Mouse (Mus musculus) stomach, embryonic 14.5 days (tissue): Measurements from ENCODE around the gene Dscam. TPM values are rescaled to one million over a fixed set of nuclear protein-coding genes. Genes with fewer than 3 reads are reported as not detected.

Experiments used
- ATAC-seq: fragments of 200-750 bp; cut with Nextera tagmentation; 2 replicates; pipeline ENCODE4 v1.8.0; 2017; ENCODE audit warnings: low read depth, moderate TSS enrichment; ENCODE audit not compliant: insufficient number of reproducible peaks, insufficient read depth, low FRiP score
- H3K27ac ChIP-seq: fragments of 300-500 bp; sonication (generic); 2 replicates; pipeline ENCODE4 v1.5.1; 2014; ENCODE audit warnings: mild to moderate bottlenecking, low read length, moderate library complexity, mixed read lengths
- H3K27me3 ChIP-seq: fragments of 300-500 bp; sonication (generic); 2 replicates; pipeline ENCODE4 v1.6.1; 2014; ENCODE audit warnings: low read length, control low read depth, mixed read lengths; ENCODE audit not compliant: control insufficient read depth, insufficient read depth
- H3K36me3 ChIP-seq: fragments of 300-500 bp; sonication (generic); 2 replicates; pipeline ENCODE4 v1.6.1; 2014; ENCODE audit warnings: mild to moderate bottlenecking, control low read depth, low read length, moderate library complexity, mixed read lengths; ENCODE audit not compliant: control insufficient read depth, insufficient read depth
- H3K4me1 ChIP-seq: fragments of 300-500 bp; sonication (generic); 2 replicates; pipeline ENCODE4 v1.6.1; 2014; ENCODE audit warnings: low read length, control low read depth, mixed read lengths; ENCODE audit not compliant: control insufficient read depth, insufficient read depth
- H3K4me2 ChIP-seq: fragments of 300-500 bp; sonication (generic); replicated peaks from 2 replicates; pipeline ENCODE4 v1.6.1; 2014; ENCODE audit warnings: low read depth, low read length, control low read depth
- H3K4me3 ChIP-seq: fragments of 300-500 bp; sonication (generic); 2 replicates; pipeline ENCODE4 v1.5.1; 2014; ENCODE audit warnings: low read depth, low read length, control low read depth
- H3K9ac ChIP-seq: fragments of 300-500 bp; sonication (generic); replicated peaks from 2 replicates; pipeline ENCODE4 v1.6.1; 2014; ENCODE audit warnings: low read depth, mild to moderate bottlenecking, control low read depth, low read length, moderate library complexity, mixed read lengths
- H3K9me3 ChIP-seq: fragments of 300-500 bp; sonication (generic); 2 replicates; pipeline ENCODE4 v1.6.1; 2016; ENCODE audit warnings: low read depth, low read length, control low read depth; ENCODE audit not compliant: control insufficient read depth
- WGBS: fragments of 180-500 bp; shearing (Covaris S2); extraction: QIAGEN DNeasy Blood & Tissue Kit; methylation state at CpG from one replicate; pipeline ENCODE4 v1.1.7; 2014; 5-methylcytosine and 5-hydroxymethylcytosine counted together
- polyA plus RNA-seq: library from polyadenylated mRNA; unstranded; fragments of >200 nt; fragmentation: Nextera tagmentation; extraction: Ambion mirVana; gene quantifications from 2 replicates; pipeline ENCODE4 v1.2.1, GENCODE M21; 2014

The Dscam gene
- polyA plus RNA-seq, 1 experiment from 2014 or later, result 0.30 TPM

DNA sequence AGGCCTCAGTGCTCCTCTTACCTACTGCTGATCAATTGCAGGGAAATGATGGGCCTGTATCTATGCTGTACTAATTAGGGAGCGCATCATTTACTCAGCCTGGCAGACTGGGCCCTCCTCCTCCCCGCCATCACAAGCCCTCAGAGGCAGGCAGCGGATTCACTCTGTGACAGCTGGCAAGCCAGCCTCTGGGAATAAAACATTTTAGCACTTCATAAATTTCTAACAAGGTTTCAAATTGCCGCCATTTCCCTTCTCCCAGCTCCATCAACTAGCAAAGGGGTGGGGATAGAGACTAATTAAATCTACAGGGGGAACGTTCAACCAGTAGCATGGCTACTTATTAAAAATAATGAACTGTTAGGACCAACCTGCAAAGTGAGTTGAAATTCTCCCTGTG, 72.0 kb downstream of the Dscam start:
- Histone ChIP-seq H3K4me1 (no peaks in the 10 kb centered on the region), H3K36me3 (no peaks in the 10 kb centered on the region), H3K4me2 (no peak overlapping the region), H3K9me3 (no peaks in the 10 kb centered on the region), H3K9ac (no peak overlapping the region), H3K27ac (no peak overlapping the region), H3K4me3 (no peak overlapping the region), H3K27me3 (no peaks in the 10 kb centered on the region)
- no peak for ATAC-seq
- WGBS, result 72% methylated on average over 5 of the region's 5 CpGs

GRCm38 (mm10) chr16:97096709-97097108, 73.8 kb downstream of the Dscam start:
- ATAC-seq, result no peak

GRCm38 (mm10) chr16:97095496-97095895, 75.1 kb downstream of the Dscam start:
- Histone ChIP-seq H3K36me3 (no peaks in the 10 kb centered on the region), H3K27ac (no peak overlapping the region), H3K9ac (no peak overlapping the region), H3K4me1 (no peaks in the 10 kb centered on the region), H3K4me3 (no peak overlapping the region), H3K4me2 (no peak overlapping the region), H3K27me3 (no peaks in the 10 kb centered on the region), H3K9me3 (no peaks in the 10 kb centered on the region)
- ATAC-seq, result no peak
- WGBS, result 97% methylated on average over 1 of the region's 1 CpGs

More at GRCm38 (mm10) chr16:97096709-97097108, 73.8 kb downstream of the Dscam start:
- Histone ChIP-seq H3K4me2 (no peak overlapping the region), H3K27ac (no peak overlapping the region), H3K36me3 (no peaks in the 10 kb centered on the region), H3K27me3 (no peaks in the 10 kb centered on the region), H3K9ac (no peak overlapping the region), H3K9me3 (no peaks in the 10 kb centered on the region), H3K4me3 (no peak overlapping the region), H3K4me1 (no peaks in the 10 kb centered on the region)
- 79% methylated on average over 2 of the region's 2 CpGs for WGBS

DNA sequence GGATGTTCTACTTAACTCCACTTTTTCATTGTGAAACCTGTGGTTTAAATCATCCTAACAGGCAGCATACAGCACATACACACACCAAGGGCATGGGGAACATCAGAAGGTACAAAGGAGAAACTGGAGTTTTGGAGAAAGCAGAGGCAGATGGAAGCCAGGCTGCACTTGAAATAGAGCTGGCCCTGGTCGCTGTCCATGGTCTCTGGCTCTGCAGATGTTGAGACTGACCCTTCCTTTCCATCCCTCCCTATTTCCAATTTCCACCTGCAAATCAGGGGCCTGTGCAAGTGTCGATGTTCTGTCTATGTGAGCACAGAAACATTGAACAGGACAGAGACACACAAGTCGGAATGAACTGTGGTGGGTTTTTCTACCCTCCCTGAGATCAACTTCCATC, 81.2 kb downstream of the Dscam start:
- Histone ChIP-seq H3K4me3 (no peak overlapping the region), H3K4me2 (no peak overlapping the region), H3K36me3 (no peaks in the 10 kb centered on the region), H3K9ac (no peak overlapping the region), H3K9me3 (no peaks in the 10 kb centered on the region), H3K4me1 (no peaks in the 10 kb centered on the region), H3K27ac (no peak overlapping the region), H3K27me3 (no peaks in the 10 kb centered on the region)
- no peak for ATAC-seq
- 48% methylated on average over 3 of the region's 3 CpGs for WGBS

DNA sequence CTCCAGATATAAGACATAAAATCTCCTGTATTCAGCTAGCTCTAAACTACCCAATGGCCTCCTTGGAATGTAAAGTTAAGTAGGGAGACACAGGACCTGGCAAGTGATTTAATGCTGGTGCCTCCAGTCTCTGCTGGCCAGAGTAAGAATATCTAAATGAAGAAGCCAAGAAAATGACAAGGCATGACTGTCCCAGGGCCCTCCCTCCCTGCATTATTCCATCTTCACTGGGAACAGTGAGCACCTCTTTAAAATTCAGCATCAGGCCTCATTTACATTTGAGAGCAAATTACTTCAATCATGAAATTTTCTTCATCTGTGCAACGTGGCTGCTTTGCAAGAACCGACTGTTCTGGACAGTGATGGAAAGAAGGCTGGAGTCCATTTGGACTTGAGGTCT, 86.9 kb downstream of the Dscam start:
- Histone ChIP-seq H3K4me3 (no peak overlapping the region), H3K4me1 (no peaks in the 10 kb centered on the region), H3K9me3 (no peaks in the 10 kb centered on the region), H3K4me2 (no peak overlapping the region), H3K27ac (no peak overlapping the region), H3K9ac (no peak overlapping the region), H3K36me3 (no peaks in the 10 kb centered on the region), H3K27me3 (no peaks in the 10 kb centered on the region)
- ATAC-seq, result no peak
- 82% methylated on average over 2 of the region's 2 CpGs for WGBS

GRCm38 (mm10) chr16:97075920-97076572, 94.5 kb downstream of the Dscam start:
- Histone ChIP-seq H3K4me1 (no peaks in the 10 kb centered on the region), H3K27ac (no peak overlapping the region), H3K36me3 (no peaks in the 10 kb centered on the region), H3K9me3 (no peaks in the 10 kb centered on the region), H3K27me3 (no peaks in the 10 kb centered on the region), H3K9ac (no peak overlapping the region), H3K4me3 (no peak overlapping the region), H3K4me2 (no peak overlapping the region)
- no peak for ATAC-seq
- WGBS, result 80% methylated on average over 4 of the region's 4 CpGs

DNA sequence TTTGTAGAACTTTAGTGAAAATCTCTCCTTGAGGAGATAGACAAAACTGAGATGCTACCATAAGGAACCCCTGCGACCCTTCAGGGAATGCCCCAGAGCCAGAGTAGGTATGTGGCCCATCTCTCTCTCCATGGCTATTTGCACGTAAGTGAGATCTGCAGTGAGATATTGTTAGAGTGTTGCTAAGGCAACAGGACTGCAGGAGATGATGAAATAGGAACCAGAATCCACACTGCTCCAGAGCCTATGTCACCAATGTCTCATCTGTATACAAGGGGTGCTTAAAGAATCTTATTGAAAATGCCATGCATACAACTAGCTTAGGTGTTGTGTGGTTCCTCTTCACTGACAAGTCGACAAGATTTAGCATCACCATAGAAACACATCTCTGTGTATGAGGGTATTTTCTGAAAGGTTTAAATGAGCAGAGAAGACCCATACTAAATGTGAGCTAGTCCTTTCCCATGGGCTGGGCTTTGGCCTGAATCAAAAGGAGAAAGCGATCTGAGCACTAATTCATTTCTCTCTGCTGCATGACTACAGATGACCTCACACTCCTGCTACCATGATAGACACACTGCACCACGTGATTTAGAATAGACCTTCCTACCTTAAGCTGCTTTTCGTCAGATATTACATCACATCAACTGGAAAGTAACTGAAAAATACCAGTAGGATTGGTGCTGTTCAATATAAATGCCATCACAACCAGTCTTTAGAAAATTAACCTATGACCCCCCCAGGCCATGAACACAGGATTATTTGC, 95.2 kb downstream of the Dscam start:
- H3K27me3 ChIP-seq, result no peaks in the 10 kb centered on the region
- H3K27ac ChIP-seq, result no peak overlapping the region
- no peak overlapping the region for H3K9ac ChIP-seq
- no peak overlapping the region for H3K4me3 ChIP-seq
- no peaks in the 10 kb centered on the region for H3K9me3 ChIP-seq
- H3K4me1 ChIP-seq, result no peaks in the 10 kb centered on the region
- WGBS, result 67% methylated on average over 6 of the region's 6 CpGs
- no peaks in the 10 kb centered on the region for H3K36me3 ChIP-seq
- no peak overlapping the region for H3K4me2 ChIP-seq
- ATAC-seq, result no peak

GRCm38 (mm10) chr16:97073847-97074246, 96.7 kb downstream of the Dscam start:
- no peak for ATAC-seq
- no peak overlapping the region for H3K27ac ChIP-seq

More at GRCm38 (mm10) chr16:97073847-97074246, 96.7 kb downstream of the Dscam start:
- Histone ChIP-seq H3K9me3 (no peaks in the 10 kb centered on the region), H3K4me1 (no peaks in the 10 kb centered on the region), H3K4me2 (no peak overlapping the region), H3K4me3 (no peak overlapping the region), H3K9ac (no peak overlapping the region), H3K27me3 (no peaks in the 10 kb centered on the region), H3K36me3 (no peaks in the 10 kb centered on the region)
- WGBS, result 91% methylated on average over 1 of the region's 1 CpGs
